Mouse (Mus musculus): ENCODE data around the gene Tcf7l1.

- TF ChIP-seq CTCF (IDR thresholded peaks at IDR 0.05; ENCODE audit: borderline replicate concordance, insufficient read depth, low read depth, low read length) (no peak), POLR2A (IDR thresholded peaks at IDR 0.05; ENCODE audit: borderline replicate concordance, insufficient read depth, low read length) (no peak)
Observed at GRCm38 (mm10) chr6:72680936-72681335, 108.1 kb downstream of the Tcf7l1 start.

Data from cerebellum, adult 2 months (tissue).